Mouse (Mus musculus) kidney, postnatal 10 days (tissue): ENCODE measurements around the gene Rangap1.

Experiments
- DNase-seq: peaks from one replicate; pipeline ENCODE4 v3.0.0; 2021; ENCODE audit warnings: mixed read lengths

The Rangap1 gene

DNA sequence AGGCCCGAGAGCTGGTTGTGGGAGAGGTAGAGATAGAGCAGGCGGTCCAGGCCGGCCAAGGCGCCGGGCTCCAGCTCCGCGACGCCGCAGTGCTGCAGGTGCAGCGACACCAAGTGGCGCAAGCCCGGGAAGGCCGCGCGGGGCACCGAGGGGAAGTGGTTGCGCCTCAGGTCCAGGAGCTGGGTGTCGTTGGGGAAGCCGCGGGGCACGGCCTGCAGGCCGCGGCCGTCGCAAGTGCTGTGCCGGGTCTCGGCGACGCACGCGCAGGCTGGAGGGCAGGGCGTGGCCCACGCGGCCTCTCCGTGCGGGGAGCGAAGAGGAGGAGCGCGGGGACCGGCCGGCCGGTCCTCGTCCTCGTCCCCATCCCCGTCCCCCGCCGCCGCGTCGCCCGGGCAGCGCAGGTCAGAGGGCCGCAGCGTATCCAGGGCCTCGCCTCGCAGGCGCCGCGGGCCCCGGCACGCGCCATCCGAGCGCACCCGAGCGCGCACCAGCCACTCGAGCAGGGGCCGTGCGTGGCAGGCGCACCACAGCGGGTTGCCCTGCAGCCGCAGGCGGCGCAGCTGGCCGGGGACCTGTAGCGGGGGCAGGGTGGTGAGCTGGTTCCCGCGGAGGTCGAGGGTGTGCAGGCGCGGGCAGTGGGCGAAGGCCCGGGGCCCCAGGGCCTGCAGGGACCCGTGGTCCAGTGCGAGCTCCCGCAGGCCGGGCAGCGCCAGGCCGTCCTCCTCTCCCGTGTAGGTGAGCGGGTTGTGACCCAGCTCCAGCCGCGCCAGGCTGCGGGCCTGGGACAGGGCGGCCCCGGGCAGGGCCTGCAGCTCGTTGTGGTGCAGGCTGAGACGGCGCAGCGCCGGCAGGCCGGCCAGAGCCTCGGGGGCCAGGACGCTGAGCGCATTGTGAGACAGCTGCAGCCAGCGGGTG, 51.1 kb downstream of the Rangap1 start:
- peak; percentile 90 for DNase-seq

DNA sequence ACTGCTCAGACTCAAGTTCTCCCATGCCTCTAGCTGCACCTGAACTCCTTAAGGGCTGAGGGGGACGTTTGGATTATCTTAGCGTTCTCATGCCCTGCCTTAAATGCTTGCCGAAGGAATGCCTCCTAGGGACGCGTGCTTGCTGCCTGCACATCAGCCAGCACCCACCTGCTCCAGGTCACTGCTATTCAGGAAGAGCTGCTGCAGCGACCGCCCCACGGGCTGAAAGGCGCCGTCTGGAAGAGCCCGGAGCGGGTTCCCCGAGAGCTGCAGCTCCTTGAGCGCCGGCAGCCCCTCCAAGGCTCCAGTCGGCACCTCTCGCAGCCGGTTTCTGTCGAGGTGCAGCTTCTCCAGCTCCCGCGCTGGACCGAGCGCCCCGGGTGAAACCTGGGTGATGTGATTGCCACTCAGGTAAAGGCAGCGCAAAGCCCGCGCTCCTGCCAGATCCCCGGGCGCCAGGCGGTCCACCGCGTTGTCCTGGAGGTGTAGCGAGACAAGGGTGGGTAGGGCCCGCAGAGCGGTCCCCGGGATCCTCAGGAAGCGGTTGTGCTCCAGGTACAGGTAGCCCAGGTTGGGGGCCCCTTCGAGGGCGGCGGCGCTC, 51.9 kb downstream of the Rangap1 start:
- DNase-seq, result no peak

DNA sequence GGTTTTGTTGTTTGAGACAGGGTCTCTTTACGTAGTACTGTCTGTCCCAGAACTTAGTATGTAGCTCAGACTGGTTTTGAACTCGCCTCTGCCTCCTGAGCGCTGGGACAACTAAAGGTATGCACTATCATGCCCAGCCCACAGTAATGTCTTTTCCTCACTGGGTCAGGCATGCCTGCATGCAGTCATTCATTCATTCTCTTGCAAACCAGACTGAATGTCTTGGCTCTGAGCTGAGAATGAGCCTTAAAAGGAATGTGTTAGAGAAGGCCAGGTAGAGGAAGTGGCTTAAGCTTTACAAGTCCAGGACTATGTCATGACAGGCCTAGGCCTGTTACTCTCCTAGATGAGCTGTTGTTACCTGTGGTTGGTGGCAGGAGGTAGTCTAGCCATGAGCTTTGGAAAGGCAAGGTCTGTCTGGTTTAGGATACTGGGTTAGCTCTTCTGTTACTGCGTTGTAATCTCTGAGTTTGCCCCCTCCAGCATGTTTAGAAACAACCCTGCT, 65.0 kb downstream of the Rangap1 start:
- DNase-seq, result no peak

DNA sequence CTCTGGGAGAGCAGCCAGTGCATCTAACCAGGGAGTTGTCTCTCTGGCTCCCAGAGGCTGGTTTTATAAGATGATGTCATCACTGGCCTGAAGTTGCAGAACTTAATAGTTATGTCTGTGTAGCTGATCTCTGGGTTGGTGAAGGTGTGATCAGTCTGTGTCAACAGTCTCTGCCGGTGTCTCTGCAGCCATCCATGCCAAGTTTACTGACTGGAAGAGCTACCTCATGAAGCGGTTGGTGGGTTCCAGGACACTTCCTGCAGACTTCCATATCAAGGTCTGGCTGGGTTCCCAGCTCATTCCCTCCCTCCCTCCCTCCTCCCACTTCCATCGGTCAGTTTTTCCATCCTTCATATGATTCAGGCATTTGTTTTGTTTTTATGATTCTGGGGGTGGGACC, 68.7 kb downstream of the Rangap1 start:
- DNase-seq, result no peak

DNA sequence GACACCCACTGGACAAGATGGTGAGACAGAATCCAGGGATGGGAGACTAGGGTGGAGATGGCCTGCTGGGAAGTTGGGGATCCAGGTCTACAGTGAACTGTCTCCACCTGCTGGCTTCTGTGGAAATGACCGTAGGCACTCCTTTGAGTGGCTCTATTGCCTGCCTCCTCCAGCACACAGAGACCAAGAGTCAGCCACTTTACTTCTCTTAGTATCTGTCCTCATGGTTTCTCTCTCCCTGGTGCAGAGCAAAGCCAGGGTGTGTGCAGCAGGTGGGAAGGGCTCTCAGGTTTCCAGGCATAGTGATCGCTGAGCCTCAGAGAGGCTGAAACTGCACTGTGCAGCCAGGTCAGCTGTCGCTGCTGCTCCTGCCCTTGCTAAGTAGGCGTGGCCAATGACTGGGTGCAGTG, 75.1 kb downstream of the Rangap1 start:
- DNase-seq, result peak; percentile 69

DNA sequence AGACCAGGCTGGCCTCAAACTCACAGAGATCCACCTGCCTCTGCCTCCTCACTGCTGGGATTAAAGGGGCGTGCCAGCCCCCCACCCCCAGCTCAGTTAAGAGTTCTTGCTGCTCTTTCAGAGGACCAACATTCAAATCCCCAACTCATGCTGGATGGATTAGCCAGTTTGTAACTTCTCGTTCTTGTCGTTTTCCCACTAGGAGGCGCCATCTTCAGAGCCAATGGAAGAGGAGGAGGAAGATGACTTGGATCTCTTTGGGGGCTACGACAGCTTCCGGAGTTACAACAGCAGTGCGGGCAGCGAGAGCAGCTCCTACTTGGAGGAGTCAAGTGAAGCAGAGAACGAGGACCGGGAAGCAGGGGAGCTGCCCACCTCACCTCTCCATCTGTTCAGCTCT, 78.4 kb downstream of the Rangap1 start:
- DNase-seq, result no peak

DNA sequence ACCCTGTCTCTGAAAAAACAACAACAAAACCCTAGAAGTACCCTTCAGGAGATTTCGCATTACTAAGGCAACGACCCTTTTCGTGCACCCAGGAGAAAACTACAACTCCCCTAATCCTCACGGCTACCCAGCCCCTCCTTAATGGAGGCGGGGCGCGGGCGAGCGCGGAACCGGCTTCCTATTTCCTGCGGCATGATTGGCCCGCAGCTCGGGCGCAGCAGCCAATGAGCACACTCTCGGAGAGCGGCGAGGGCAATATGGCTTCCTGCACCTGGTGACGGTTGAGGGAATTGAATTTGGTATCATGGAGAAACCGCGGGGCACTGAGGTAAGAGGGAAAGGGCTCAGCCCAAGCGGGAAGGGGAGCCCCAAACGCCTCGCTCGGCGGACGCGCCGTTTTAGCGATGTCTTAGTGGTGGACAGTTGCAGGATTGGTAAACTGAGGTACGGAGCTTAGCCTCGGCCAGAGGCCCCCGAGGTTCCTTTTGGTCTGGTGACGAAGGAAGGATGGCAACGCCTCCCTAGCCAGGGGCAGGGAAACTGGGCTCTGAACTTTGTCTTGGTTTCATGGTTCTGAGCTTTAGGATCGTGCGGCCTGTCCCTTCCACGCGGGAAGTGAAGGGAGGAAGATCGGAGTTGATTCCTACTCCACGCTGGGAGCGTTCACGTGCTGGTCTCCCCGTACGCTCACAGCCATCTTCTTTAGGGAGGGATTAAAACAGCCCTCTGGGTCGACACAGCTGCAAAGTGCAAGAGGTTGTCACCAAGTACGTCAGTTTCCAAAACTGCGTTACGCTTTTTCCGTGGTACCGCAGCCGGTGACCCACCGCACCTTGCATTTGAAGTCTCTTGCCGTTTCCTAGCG, 81.4 kb downstream of the Rangap1 start, which contains the start of gene L3mbtl2:
L3mbtl2 (plus strand) TSS at position 193 of the 865 bp plus-strand sequence.
- DNase-seq, result peak; percentile 95

DNA sequence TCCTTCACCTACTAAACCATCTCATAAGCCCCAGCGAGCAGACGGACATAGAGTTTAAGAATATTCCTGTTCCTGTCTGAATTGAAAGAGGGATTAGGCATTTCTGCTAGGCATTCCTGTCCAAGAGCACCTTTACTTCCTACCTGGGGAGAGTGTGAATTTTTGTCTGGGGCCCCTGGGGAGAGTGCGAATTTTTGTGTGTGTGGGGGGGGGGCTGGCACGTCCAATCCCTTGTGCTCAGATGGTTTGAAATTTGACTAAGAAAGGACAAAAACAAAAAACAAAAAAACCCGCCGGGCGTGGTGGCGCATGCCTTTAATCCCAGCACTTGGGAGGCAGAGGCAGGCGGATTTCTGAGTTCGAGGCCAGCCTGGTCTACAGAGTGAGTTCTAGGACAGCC, 82.0 kb downstream of the Rangap1 start:
- DNase-seq, result no peak

DNA sequence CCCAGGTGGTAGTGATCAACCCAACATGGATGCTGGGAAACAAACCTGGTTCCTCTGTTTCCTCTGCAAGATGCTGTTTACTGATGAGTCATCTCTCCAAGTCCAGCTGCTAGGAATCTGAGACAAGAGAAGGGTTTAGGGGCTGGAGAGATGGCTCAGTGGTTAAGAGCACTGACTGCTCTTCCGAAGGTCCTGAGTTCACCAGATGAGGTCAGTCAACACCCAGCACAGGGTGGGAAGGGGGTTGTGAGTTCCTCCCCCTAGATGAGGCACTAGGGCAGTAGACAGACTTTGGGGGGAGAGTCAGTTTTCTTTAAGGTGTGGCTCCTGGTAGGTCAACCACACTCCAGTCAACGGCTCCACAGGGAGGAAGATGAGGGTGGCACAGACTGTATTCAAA, 83.6 kb downstream of the Rangap1 start:
- no peak for DNase-seq
